8 mouse cellular contexts compared by ENCODE assay signal in genomic region chr4:129190538-129190937, GRCm38 (mm10). TPM values are rescaled to one million over a fixed set of nuclear protein-coding genes. Genes with fewer than 3 reads are reported as not detected.
DNase-seq lines count a peak whose midpoint lies in the region; ATAC-seq and TF ChIP-seq lines count a peak whose summit lies in the region.

No protein-coding gene starts in this region.

- H3K9me3 ChIP-seq in embryonic facial prominence, embryonic 11.5 days (replicated peaks; ENCODE audit: control insufficient read depth, low read length) = no peaks in the 10 kb centered on the region
- H3K9me3 ChIP-seq in hindbrain, embryonic 15.5 days = no peaks in the 10 kb centered on the region
- H3K9me3 ChIP-seq in liver, postnatal 0 days (ENCODE audit: low read length) = no peaks in the 10 kb centered on the region

- peak overlapping the region; percentile 76 for H3K9ac ChIP-seq in embryonic facial prominence, embryonic 11.5 days (replicated peaks; ENCODE audit: low read length)
- H3K9ac ChIP-seq in hindbrain, embryonic 15.5 days = peak overlapping the region; percentile 71
- peak overlapping the region; percentile 84 for H3K9ac ChIP-seq in liver, postnatal 0 days (replicated peaks)

- TF ChIP-seq EP300 in liver, postnatal 0 days (IDR thresholded peaks at IDR 0.05; ENCODE audit: low read depth) = no peak

- WGBS in embryonic facial prominence, embryonic 11.5 days = 5% methylated on average over 12 of the region's 12 CpGs
- 5% methylated on average over 12 of the region's 12 CpGs for WGBS in hindbrain, embryonic 15.5 days
- WGBS in liver, postnatal 0 days (ENCODE audit: insufficient replicate concordance) = 1% methylated on average over 12 of the region's 12 CpGs

- H3ac ChIP-seq in C2C12 (ENCODE audit: control insufficient read depth, insufficient read length, low read depth) = peak overlapping the region; percentile 93

- H3K4me3 ChIP-seq in C2C12 (ENCODE audit: insufficient read depth, poor library complexity, severe bottlenecking) = peak overlapping the region; percentile 97
- peak overlapping the region; percentile 92 for H3K4me3 ChIP-seq in embryonic facial prominence, embryonic 11.5 days (ENCODE audit: low read depth, low read length)
- peak overlapping the region; percentile 74 for H3K4me3 ChIP-seq in hindbrain, embryonic 15.5 days
- H3K4me3 ChIP-seq in liver, postnatal 0 days (ENCODE audit: low read depth, low read length) = peak overlapping the region; percentile 96

- H3K79me3 ChIP-seq in C2C12 (ENCODE audit: low read depth) = peaks cover 69% of the 10 kb centered on the region

- peak overlapping the region; percentile 53 for H3K4me2 ChIP-seq in embryonic facial prominence, embryonic 11.5 days (ENCODE audit: low read depth, low read length)
- H3K4me2 ChIP-seq in hindbrain, embryonic 15.5 days = peak overlapping the region; percentile 77
- H3K4me2 ChIP-seq in liver, postnatal 0 days (ENCODE audit: low read depth, low read length) = peak overlapping the region; percentile 93

- DNase-seq in adrenal gland, adult (ENCODE audit: inconsistent age in 2 of 2, low spot score in 1 of 2) = peak; percentile 52 to 77
- DNase-seq in adrenal gland, postnatal 4 days (ENCODE audit: low spot score in 2 of 2) = no peak
- no peak for DNase-seq in embryonic facial prominence, embryonic 11.5 days (ENCODE audit: low spot score)
- peak; percentile 41 for DNase-seq in liver, postnatal 0 days
- peak; percentile 41 for DNase-seq in yolk sac, embryonic 10.5 days (ENCODE audit: low spot score)
- DNase-seq in spleen, adult 18-20 months = no peak

- ATAC-seq in embryonic facial prominence, embryonic 11.5 days (replicated peaks; ENCODE audit: insufficient number of reproducible peaks, low FRiP score, low TSS enrichment, low read depth) = no peak
- ATAC-seq in hindbrain, embryonic 15.5 days (ENCODE audit: low FRiP score, low read depth) = no peak
- ATAC-seq in liver, postnatal 0 days = no peak

- H3K27ac ChIP-seq in embryonic facial prominence, embryonic 11.5 days (replicated peaks; ENCODE audit: low read depth, low read length) = no peak overlapping the region
- H3K27ac ChIP-seq in hindbrain, embryonic 15.5 days (replicated peaks) = peak overlapping the region; percentile 82
- H3K27ac ChIP-seq in liver, postnatal 0 days (ENCODE audit: low read depth) = peak overlapping the region; percentile 87

- H3K36me3 ChIP-seq in C2C12 (ENCODE audit: control insufficient read depth, insufficient read depth) = peaks cover 23% of the 10 kb centered on the region
- no peaks in the 10 kb centered on the region for H3K36me3 ChIP-seq in embryonic facial prominence, embryonic 11.5 days (replicated peaks; ENCODE audit: control insufficient read depth, insufficient read depth, low read depth, low read length)
- peaks cover 5% of the 10 kb centered on the region for H3K36me3 ChIP-seq in hindbrain, embryonic 15.5 days
- peaks cover 11% of the 10 kb centered on the region; the same call in 1 of the 2 replicates for H3K36me3 ChIP-seq in liver, postnatal 0 days (replicated peaks; ENCODE audit: insufficient read depth, low read length)

- peaks cover 92% of the 10 kb centered on the region for H3K79me2 ChIP-seq in C2C12 (ENCODE audit: control insufficient read depth, insufficient read depth)

- TF ChIP-seq CTCF in C2C12 (IDR thresholded peaks at IDR 0.05; ENCODE audit: control insufficient read depth, insufficient read depth, insufficient read length) = no peak
- no peak for TF ChIP-seq CTCF in liver, postnatal 0 days (IDR thresholded peaks at IDR 0.05; ENCODE audit: low read depth)

- 0 out of 2 replicates have a peak, but pooled peaks cover 2% of the 10 kb centered on the region for H3K4me1 ChIP-seq in embryonic facial prominence, embryonic 11.5 days (ENCODE audit: control insufficient read depth, insufficient read depth, low read length)
- H3K4me1 ChIP-seq in hindbrain, embryonic 15.5 days (replicated peaks) = peaks cover 31% of the 10 kb centered on the region
- H3K4me1 ChIP-seq in liver, postnatal 0 days (ENCODE audit: insufficient read depth) = peaks cover 39% of the 10 kb centered on the region

- H3K27me3 ChIP-seq in C2C12 (ENCODE audit: control insufficient read depth, insufficient read depth, insufficient read length) = no peaks in the 10 kb centered on the region
- no peaks in the 10 kb centered on the region for H3K27me3 ChIP-seq in embryonic facial prominence, embryonic 11.5 days (ENCODE audit: control insufficient read depth, insufficient read depth, low read length)
- no peaks in the 10 kb centered on the region for H3K27me3 ChIP-seq in hindbrain, embryonic 15.5 days
- no peaks in the 10 kb centered on the region for H3K27me3 ChIP-seq in liver, postnatal 0 days (ENCODE audit: insufficient read depth, low read length)

TF ChIP-seq in C2C12, 6 proteins besides CTCF, POLR2A, EP300 and RAD21:
- TF ChIP-seq MYOG (IDR thresholded peaks at IDR 0.05; ENCODE audit: control insufficient read depth, extremely low read depth, insufficient read length) = no peak
- no peak for TF ChIP-seq FOSL1 (IDR thresholded peaks at IDR 0.05; ENCODE audit: insufficient read depth, low read length, poor library complexity, severe bottlenecking)
- no peak for TF ChIP-seq MAX (IDR thresholded peaks at IDR 0.05)
- no peak for TF ChIP-seq MYOD1 (IDR thresholded peaks at IDR 0.05; ENCODE audit: control insufficient read depth, insufficient read length, low read depth)

RNA-seq across cellular contexts. Expression of gene Yars, which starts 1.0 kb away (rescaled TPM):
- total RNA-seq in adrenal gland, postnatal 4 days (2021) = 10 to 100 TPM; 79.5 to 80.4 TPM
- 105 TPM for polyA plus RNA-seq in C2C12 (2012; fragmentation: generic; extraction: Trizol)
- 91.1 and 95.3 TPM in 2 replicates for polyA plus RNA-seq in embryonic facial prominence, embryonic 11.5 days (2014; fragmentation: Nextera tagmentation; extraction: Ambion mirVana)
- 102 and 111 TPM in 2 replicates for polyA plus RNA-seq in hindbrain, embryonic 15.5 days (2015; fragmentation: Nextera tagmentation; extraction: Ambion mirVana)
- 23.0 and 25.7 TPM in 2 replicates for polyA plus RNA-seq in liver, postnatal 0 days (2015; fragmentation: Nextera tagmentation; extraction: Ambion mirVana)

RNA-seq across cellular contexts. Expression of gene S100pbp, which starts 1.0 kb away (rescaled TPM):
- 10 to 100 TPM; 42.7 to 44.7 TPM for total RNA-seq in adrenal gland, postnatal 4 days (2021)
- polyA plus RNA-seq in C2C12 (2012; fragmentation: generic; extraction: Trizol) = 8.1 TPM
- 22.8 and 24.5 TPM in 2 replicates for polyA plus RNA-seq in embryonic facial prominence, embryonic 11.5 days (2014; fragmentation: Nextera tagmentation; extraction: Ambion mirVana)
- 19.6 and 20.5 TPM in 2 replicates for polyA plus RNA-seq in hindbrain, embryonic 15.5 days (2015; fragmentation: Nextera tagmentation; extraction: Ambion mirVana)
- 3.5 and 3.6 TPM in 2 replicates for polyA plus RNA-seq in liver, postnatal 0 days (2015; fragmentation: Nextera tagmentation; extraction: Ambion mirVana)

RNA-seq across cellular contexts. Expression of gene Fndc5, which starts 53.7 kb away (rescaled TPM):
- total RNA-seq in adrenal gland, postnatal 4 days (2021) = 10 to 100 TPM; 13.0 to 13.2 TPM
- 0.14 TPM for polyA plus RNA-seq in C2C12 (2012; fragmentation: generic; extraction: Trizol)
- 2.8 and 3.8 TPM in 2 replicates for polyA plus RNA-seq in embryonic facial prominence, embryonic 11.5 days (2014; fragmentation: Nextera tagmentation; extraction: Ambion mirVana)
- 12.5 and 15.0 TPM in 2 replicates for polyA plus RNA-seq in hindbrain, embryonic 15.5 days (2015; fragmentation: Nextera tagmentation; extraction: Ambion mirVana)
- polyA plus RNA-seq in liver, postnatal 0 days (2015; fragmentation: Nextera tagmentation; extraction: Ambion mirVana) = 0.32 and 0.52 TPM in 2 replicates

Comparison
In these comparisons a context has a peak if more than half of its experiments do, and no peak if none do; other contexts are left out.
1. DNase-seq: peak in adrenal gland, adult (2 of 2), liver, postnatal 0 days (single experiment) and yolk sac, embryonic 10.5 days (single experiment); none in adrenal gland, postnatal 4 days (0 of 2), embryonic facial prominence, embryonic 11.5 days (single experiment) and spleen, adult 18-20 months (0 of 2).
2. Peak in every context shown above with its lines, with median percentiles within 50 percentile points of each other: H3K4me3 ChIP-seq, H3K4me2 ChIP-seq and H3K9ac ChIP-seq.